Mouse (Mus musculus): ENCODE measurements around the gene Rassf7. TPM values are rescaled to one million over a fixed set of nuclear protein-coding genes. Genes with fewer than 3 reads are reported as not detected.

Gene Rassf7
- polyA plus RNA-seq, 1 experiment from 2014 or later = 34.7 TPM

GRCm38 (mm10) chr7:141218141-141218540 lies 2.5 kb downstream of the Rassf7 start:
- Histone ChIP-seq H3K9ac (no peak overlapping the region), H3K4me3 (no peak overlapping the region)

DNA sequence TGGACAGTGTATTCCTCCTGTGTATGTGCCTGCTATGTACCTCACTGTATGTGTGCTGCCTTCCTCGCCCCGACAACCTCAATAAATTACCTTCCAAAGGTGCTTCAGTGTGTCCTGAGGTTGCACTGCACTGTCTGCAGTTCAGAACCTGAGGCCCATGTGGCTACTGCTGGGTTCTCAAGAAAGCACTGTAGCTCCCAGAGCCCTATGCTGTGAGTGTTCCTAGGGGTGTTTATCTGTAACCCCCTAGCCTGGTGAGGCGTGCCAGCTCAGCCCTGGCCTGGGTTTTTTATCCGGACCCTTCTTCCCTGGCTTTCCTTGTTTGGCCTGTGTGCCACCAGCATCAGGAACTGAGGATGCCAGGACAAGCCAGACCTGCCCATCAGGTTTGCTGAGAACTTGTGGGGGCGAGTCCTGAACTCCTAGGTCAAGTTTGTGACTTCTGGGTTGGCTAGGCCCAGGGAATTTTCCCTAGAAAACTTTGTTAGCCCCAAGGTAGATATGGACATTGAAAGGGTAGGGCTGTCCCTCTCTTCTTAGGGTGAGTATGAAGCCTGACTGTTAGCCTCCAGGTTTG lies 3.0 kb downstream of the Rassf7 start:
- no peaks in the 10 kb centered on the region for H3K9me3 ChIP-seq (replicated peaks)
- no peak overlapping the region for H3K4me3 ChIP-seq
- no peak overlapping the region for H3K4me2 ChIP-seq (replicated peaks)
- H3K36me3 ChIP-seq = peaks cover 21% of the 10 kb centered on the region
- no peak for ATAC-seq (ENCODE audit: low FRiP score)
- peaks cover 45% of the 10 kb centered on the region for H3K4me1 ChIP-seq
- 94% methylated on average over 5 of the region's 5 CpGs for WGBS
- H3K27me3 ChIP-seq = no peaks in the 10 kb centered on the region
- H3K27ac ChIP-seq = no peak overlapping the region
- H3K9ac ChIP-seq = no peak overlapping the region

More at GRCm38 (mm10) chr7:141218141-141218540, 2.5 kb downstream of the Rassf7 start:
- H3K27ac ChIP-seq = no peak overlapping the region
- H3K36me3 ChIP-seq = peaks cover 21% of the 10 kb centered on the region
- WGBS = 84% methylated on average over 3 of the region's 3 CpGs
- no peaks in the 10 kb centered on the region for H3K9me3 ChIP-seq (replicated peaks)
- no peak overlapping the region for H3K4me2 ChIP-seq (replicated peaks)
- H3K27me3 ChIP-seq = no peaks in the 10 kb centered on the region
- peaks cover 46% of the 10 kb centered on the region for H3K4me1 ChIP-seq
- no peak for ATAC-seq (ENCODE audit: low FRiP score)

DNA sequence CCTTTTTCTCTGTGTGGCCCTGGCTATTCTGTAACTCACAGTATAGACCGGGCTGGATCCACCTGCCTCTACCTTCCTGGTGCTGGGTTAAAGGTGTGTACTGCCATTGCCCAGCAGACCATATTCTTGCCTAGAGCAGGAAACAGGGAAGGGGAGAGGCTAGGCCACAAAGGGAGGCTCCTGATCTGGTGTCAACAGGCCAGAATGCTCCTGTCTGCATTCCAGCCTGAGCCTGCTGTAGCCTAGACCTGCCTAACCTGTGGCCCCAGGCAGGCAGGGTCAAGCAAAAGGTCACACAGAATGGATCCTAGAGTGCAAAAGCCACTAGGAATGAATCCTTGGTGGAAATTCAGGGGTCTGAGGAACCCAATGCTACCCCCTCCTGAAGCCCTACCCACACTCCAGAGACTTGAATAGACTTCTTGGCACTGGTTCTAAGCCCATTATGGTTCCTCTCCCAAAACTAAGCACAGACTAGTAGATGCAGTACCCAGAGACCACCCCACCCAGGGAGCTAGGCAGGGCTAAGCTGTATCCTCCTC lies 4.0 kb downstream of the Rassf7 start:
- no peaks in the 10 kb centered on the region for H3K9me3 ChIP-seq (replicated peaks)
- peaks cover 39% of the 10 kb centered on the region for H3K4me1 ChIP-seq
- H3K27me3 ChIP-seq = no peaks in the 10 kb centered on the region
- H3K4me3 ChIP-seq = no peak overlapping the region
- H3K36me3 ChIP-seq = peaks cover 21% of the 10 kb centered on the region
- no peak overlapping the region for H3K9ac ChIP-seq
- WGBS = 92% methylated on average over 1 of the region's 1 CpGs
- no peak for ATAC-seq (ENCODE audit: low FRiP score)
- H3K4me2 ChIP-seq (replicated peaks) = no peak overlapping the region
- H3K27ac ChIP-seq = no peak overlapping the region

- H3K27ac ChIP-seq = no peak overlapping the region
- peaks cover 33% of the 10 kb centered on the region for H3K4me1 ChIP-seq
- no peak for ATAC-seq (ENCODE audit: low FRiP score)
- no peak overlapping the region for H3K9ac ChIP-seq
- peaks cover 21% of the 10 kb centered on the region for H3K36me3 ChIP-seq
- H3K4me3 ChIP-seq = peak overlapping the region; percentile 44; the same call in 1 of the 2 replicates
- 91% methylated on average over 1 of the region's 1 CpGs for WGBS
- H3K9me3 ChIP-seq (replicated peaks) = no peaks in the 10 kb centered on the region
- no peak overlapping the region for H3K4me2 ChIP-seq (replicated peaks)
- no peaks in the 10 kb centered on the region for H3K27me3 ChIP-seq
Measured at GRCm38 (mm10) chr7:141220377-141220776, 4.7 kb downstream of the Rassf7 start.

DNA sequence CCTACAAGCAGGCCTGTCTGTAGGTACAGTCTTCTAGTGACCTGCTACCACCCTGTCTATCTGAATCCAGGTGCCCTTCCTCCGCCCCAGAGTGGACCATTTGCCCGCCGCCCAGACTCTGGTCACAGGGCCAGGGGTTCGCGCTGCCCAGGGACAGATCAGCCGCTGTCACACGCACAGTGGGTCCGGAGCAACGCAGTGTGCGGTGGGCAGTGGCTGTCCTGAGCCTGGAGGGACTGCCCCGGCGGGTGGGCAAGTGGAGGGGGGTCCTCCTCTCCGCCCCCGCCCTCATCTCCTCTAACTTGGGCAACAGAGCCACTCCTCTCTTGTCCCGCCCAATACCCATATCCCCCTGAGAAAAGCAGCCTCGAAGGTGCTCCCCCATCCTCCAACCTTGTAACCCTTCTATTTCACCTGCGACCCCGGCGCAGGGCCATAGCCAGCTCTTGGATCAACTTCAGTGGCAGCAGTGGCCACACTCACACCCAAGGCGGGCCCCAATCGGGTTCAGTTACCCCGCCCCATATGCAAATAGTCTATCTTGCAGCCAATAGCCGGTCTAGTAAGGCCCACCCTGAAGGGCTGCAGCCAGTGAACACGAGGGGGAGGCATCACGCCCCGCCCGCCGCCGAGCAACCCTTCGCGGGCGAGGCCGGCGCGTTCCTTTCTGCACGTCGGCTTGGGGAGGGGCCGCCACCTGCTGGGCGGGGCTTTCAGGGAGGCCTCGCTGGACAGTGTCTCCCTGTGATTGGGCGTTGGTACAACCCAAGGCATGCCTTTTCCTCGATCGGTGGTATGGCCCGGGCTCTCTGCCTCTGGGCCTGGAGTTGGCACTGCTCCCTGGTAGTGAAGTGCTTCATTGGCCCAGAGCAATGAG lies 5.8 kb downstream of the Rassf7 start:
- ATAC-seq (ENCODE audit: low FRiP score) = peak; percentile 97
- H3K36me3 ChIP-seq = peaks cover 21% of the 10 kb centered on the region
- H3K27me3 ChIP-seq = no peaks in the 10 kb centered on the region
- H3K9ac ChIP-seq = peak overlapping the region; percentile 73
- peak overlapping the region; percentile 44 for H3K4me3 ChIP-seq
- WGBS = 3% methylated on average over 41 of the region's 44 CpGs
- H3K27ac ChIP-seq = peak overlapping the region; percentile 85
- H3K9me3 ChIP-seq (replicated peaks) = no peaks in the 10 kb centered on the region
- peaks cover 27% of the 10 kb centered on the region for H3K4me1 ChIP-seq
- H3K4me2 ChIP-seq (replicated peaks) = peak overlapping the region; percentile 84

DNA sequence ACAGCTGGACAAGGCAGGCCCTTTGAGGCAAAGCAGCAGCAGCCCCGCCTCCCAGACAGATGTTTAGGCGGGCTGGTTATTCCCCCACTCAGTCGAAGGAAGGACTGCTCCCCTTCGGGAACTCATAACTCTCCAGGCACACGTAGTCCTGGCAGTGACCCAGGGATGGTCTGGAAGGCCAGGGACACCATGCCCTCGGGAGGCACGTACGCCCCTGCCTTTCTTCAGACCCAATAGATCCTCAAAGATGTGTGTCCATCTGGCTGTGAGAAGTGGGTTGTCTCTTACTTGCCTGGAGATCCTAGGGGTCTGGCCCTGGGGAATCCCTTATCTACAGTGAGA lies 6.4 kb downstream of the Rassf7 start:
- Histone ChIP-seq H3K4me3 (peak overlapping the region; percentile 44), H3K27ac (peak overlapping the region; percentile 85), H3K4me2 (replicated peaks) (peak overlapping the region; percentile 84), H3K9ac (peak overlapping the region; percentile 51), H3K4me1 (peaks cover 21% of the 10 kb centered on the region), H3K27me3 (no peaks in the 10 kb centered on the region), H3K9me3 (replicated peaks) (no peaks in the 10 kb centered on the region), H3K36me3 (peaks cover 21% of the 10 kb centered on the region)
- ATAC-seq (ENCODE audit: low FRiP score) = no peak
- 14% methylated on average over 8 of the region's 8 CpGs for WGBS

DNA sequence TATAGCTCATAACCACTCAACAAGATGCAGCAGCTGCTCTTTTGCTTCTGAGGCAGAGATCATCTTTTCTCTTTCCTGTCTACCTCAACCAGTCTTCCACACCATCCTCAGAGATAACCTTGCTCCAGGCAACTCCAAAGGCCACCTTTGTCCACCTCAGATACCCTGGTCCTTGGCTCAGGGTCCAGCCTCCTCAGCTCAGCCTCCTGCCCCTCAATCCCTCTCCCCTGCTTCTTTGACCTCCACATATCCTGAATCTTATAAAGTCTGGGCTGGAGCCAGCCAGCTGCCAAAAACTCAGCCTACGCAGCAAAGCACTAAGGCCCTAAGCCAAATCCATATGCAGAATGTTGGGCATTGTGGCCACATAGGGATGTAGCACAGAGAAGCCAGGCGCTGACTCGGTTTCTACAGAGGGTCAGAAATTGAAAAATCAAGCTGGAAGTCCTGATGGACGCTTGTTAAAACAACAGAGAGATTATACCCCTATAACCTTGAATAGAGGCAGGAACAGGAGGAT lies 7.1 kb downstream of the Rassf7 start:
- Histone ChIP-seq H3K27ac (peak overlapping the region; percentile 85), H3K27me3 (no peaks in the 10 kb centered on the region), H3K4me2 (replicated peaks) (peak overlapping the region; percentile 84; the same call in 1 of the 2 replicates), H3K4me1 (peaks cover 17% of the 10 kb centered on the region), H3K4me3 (no peak overlapping the region), H3K9me3 (replicated peaks) (no peaks in the 10 kb centered on the region), H3K36me3 (peaks cover 16% of the 10 kb centered on the region), H3K9ac (no peak overlapping the region)
- 90% methylated on average over 4 of the region's 4 CpGs for whole genome bisulfite sequencing
- no peak for ATAC-seq (ENCODE audit: low FRiP score)

DNA sequence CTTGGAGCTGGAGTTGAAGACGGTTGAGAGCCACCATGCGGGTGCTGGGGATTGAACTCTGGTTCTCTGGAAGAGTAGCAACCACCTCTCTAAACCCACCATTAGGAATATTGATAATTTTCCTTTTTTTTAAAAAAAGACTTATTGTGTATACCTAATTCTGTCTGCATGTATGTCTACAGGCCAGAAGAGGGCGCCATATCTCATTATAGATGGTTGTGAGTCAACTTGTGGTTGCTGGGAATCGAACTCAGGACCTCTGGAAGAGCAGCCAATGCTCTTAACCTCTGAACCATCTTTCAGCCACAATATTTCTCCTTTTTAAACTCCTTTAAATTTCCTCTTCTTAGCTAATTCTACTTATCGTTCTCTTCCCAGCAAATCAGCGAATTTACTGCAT lies 10.9 kb downstream of the Rassf7 start:
- H3K27ac ChIP-seq = no peak overlapping the region
- H3K4me3 ChIP-seq = no peak overlapping the region
- peaks cover 8% of the 10 kb centered on the region for H3K36me3 ChIP-seq
- WGBS = 88% methylated on average over 6 of the region's 6 CpGs
- no peak overlapping the region for H3K9ac ChIP-seq
- no peaks in the 10 kb centered on the region for H3K9me3 ChIP-seq (replicated peaks)
- H3K4me2 ChIP-seq (replicated peaks) = no peak overlapping the region
- ATAC-seq (ENCODE audit: low FRiP score) = no peak
- no peaks in the 10 kb centered on the region for H3K27me3 ChIP-seq
- peaks cover 25% of the 10 kb centered on the region for H3K4me1 ChIP-seq

DNA sequence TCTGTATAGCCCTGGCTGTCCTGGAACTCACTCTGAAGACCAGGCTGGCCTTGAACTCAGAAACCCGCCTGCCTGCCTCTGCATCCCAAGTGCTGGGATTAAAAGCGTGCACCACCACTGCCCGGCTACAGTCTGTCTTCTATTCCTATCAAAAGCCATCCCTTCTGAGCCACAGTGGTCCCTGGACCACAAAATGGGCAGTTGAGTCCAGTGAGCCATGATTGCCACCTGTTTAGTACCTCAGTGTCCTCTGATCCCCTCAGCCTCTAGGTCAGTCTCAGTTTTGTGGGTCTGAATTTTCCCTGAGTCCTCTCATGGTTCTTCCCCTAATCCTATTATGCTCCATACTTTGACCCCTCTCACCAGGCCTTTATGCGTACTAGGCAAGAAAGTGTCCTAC lies 12.1 kb downstream of the Rassf7 start:
- Histone ChIP-seq H3K9me3 (replicated peaks) (no peaks in the 10 kb centered on the region), H3K4me3 (peak overlapping the region; percentile 85; the same call in 1 of the 2 replicates), H3K4me2 (replicated peaks) (peak overlapping the region; percentile 96), H3K36me3 (peaks cover 21% of the 10 kb centered on the region), H3K27me3 (no peaks in the 10 kb centered on the region), H3K4me1 (peaks cover 16% of the 10 kb centered on the region), H3K27ac (no peak overlapping the region), H3K9ac (no peak overlapping the region)
- WGBS = 80% methylated on average over 4 of the region's 4 CpGs
- no peak; the same call in 1 of the 2 replicates for ATAC-seq (ENCODE audit: low FRiP score)

GRCm38 (mm10) chr7:141228279-141229067 lies 12.8 kb downstream of the Rassf7 start, which contains the start of gene Phrf1:
TSS of gene Phrf1 (plus strand) at chr7:141228784.
- WGBS = under 1% methylated on average over 68 of the region's 76 CpGs
- H3K4me2 ChIP-seq (replicated peaks) = peak within 1 kb of the TSS; percentile 96
- H3K9ac ChIP-seq = peak within 1 kb of the TSS; percentile 97
- H3K27me3 ChIP-seq = no peaks in the 10 kb centered on the region
- ATAC-seq (ENCODE audit: low FRiP score) = peak; percentile 91
- no peaks in the 10 kb centered on the region for H3K9me3 ChIP-seq (replicated peaks)
- H3K27ac ChIP-seq = peak within 1 kb of the TSS; percentile 94
- H3K4me1 ChIP-seq = peaks cover 15% of the 10 kb centered on the region
- H3K4me3 ChIP-seq = peak within 1 kb of the TSS; percentile 85
- H3K36me3 ChIP-seq = peaks cover 27% of the 10 kb centered on the region

GRCm38 (mm10) chr7:141229702-141230101 lies 14.0 kb downstream of the Rassf7 start:
- peak overlapping the region; percentile 96 for H3K4me2 ChIP-seq (replicated peaks)
- no peaks in the 10 kb centered on the region for H3K9me3 ChIP-seq (replicated peaks)
- peak overlapping the region; percentile 85 for H3K4me3 ChIP-seq
- no peak for ATAC-seq (ENCODE audit: low FRiP score)
- H3K4me1 ChIP-seq = peaks cover 15% of the 10 kb centered on the region
- no peak overlapping the region for H3K27ac ChIP-seq
- H3K27me3 ChIP-seq = no peaks in the 10 kb centered on the region
- H3K36me3 ChIP-seq = peaks cover 39% of the 10 kb centered on the region
- peak overlapping the region; percentile 97 for H3K9ac ChIP-seq
- WGBS = 57% methylated on average over 6 of the region's 6 CpGs

Measured in hindbrain, embryonic 12.5 days (tissue).